Mouse (Mus musculus) heart, embryonic 16.5 days (tissue): ENCODE measurements at regions not wholly inside any gene's neighbourhood (a gene's known extent, or its start where the extent isn't known, plus 50 kb on each side); places are given as distances from the start of the nearest gene placed in this dataset.

Source experiments
- ATAC-seq: fragments of 200-750 bp; cut with Nextera tagmentation; replicated peaks from 2 replicates; pipeline ENCODE4 v1.8.0; 2017; ENCODE audit warnings: moderate number of reproducible peaks; ENCODE audit not compliant: insufficient read depth, low FRiP score; ENCODE audit errors: extremely low read depth
- H3K27ac ChIP-seq: fragments of 300-500 bp; sonication (generic); 2 replicates; pipeline ENCODE4 v1.5.1; 2014; ENCODE audit warnings: mild to moderate bottlenecking, low read length, control low read depth, moderate library complexity
- H3K27me3 ChIP-seq: fragments of 300-500 bp; sonication (generic); 2 replicates; pipeline ENCODE4 v1.6.1; 2014; ENCODE audit warnings: low read length, mixed read lengths; ENCODE audit not compliant: control insufficient read depth, insufficient read depth
- H3K36me3 ChIP-seq: fragments of 300-500 bp; sonication (generic); 2 replicates; pipeline ENCODE4 v1.6.1; 2014; ENCODE audit not compliant: control insufficient read depth, insufficient read depth
- H3K4me1 ChIP-seq: fragments of 300-500 bp; sonication (generic); 2 replicates; pipeline ENCODE4 v1.6.1; 2014; ENCODE audit warnings: low read length, mixed read lengths; ENCODE audit not compliant: control insufficient read depth, insufficient read depth
- H3K4me2 ChIP-seq: fragments of 300-500 bp; sonication (generic); 2 replicates; pipeline ENCODE4 v1.6.1; 2014; ENCODE audit warnings: low read depth, mild to moderate bottlenecking, control low read depth, low read length
- H3K4me3 ChIP-seq: fragments of 300-500 bp; sonication (generic); 2 replicates; pipeline ENCODE4 v1.5.1; 2014; ENCODE audit warnings: mild to moderate bottlenecking, control low read depth, low read length
- H3K9ac ChIP-seq: fragments of 300-500 bp; sonication (generic); 2 replicates; pipeline ENCODE4 v1.6.1; 2014; ENCODE audit warnings: low read length, control low read depth
- H3K9me3 ChIP-seq: fragments of 300-500 bp; sonication (generic); replicated peaks from 2 replicates; pipeline ENCODE4 v1.6.1; 2016; ENCODE audit warnings: low read length; ENCODE audit not compliant: control insufficient read depth
- WGBS: fragments of 180-500 bp; shearing (Covaris S2); extraction: QIAGEN DNeasy Blood & Tissue Kit; methylation state at CpG from one replicate; pipeline ENCODE4 v1.1.7; 2014; 5-methylcytosine and 5-hydroxymethylcytosine counted together

DNA sequence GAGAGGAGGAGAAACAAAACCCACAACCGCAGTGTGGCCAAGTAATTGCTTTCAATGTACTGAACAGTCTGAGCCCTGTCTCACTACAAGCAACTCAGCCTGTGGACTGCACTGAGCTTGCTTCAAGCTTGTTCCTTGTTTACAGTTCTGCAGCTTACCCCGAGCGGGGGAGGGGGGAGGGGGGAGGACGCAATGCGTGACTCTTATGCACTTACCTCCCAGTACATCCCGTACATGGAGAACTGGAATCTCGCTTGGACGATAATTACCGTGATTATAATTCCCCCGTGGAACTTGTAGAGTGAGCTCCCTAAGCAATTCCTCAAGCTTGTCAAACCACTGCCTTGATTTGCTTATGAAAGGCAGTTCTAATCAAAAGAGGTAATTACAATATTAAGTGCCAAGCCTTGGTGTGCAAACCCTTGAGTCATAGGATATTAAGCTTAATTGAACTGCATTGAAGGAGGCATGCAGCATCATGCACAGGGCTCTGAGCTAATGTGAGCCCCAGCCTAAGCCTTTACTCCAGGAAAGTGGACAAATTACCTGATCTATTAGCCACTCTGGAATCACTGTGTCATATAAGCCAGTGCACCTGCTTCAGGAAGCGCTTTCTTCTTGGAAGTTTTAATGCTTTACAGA, 397.0 kb upstream of the Klf4 start:
- Histone ChIP-seq H3K36me3 (no peaks in the 10 kb centered on the region), H3K4me3 (no peak overlapping the region), H3K9ac (no peak overlapping the region), H3K27ac (no peak overlapping the region), H3K9me3 (no peaks in the 10 kb centered on the region), H3K4me2 (no peak overlapping the region), H3K27me3 (no peaks in the 10 kb centered on the region), H3K4me1 (no peaks in the 10 kb centered on the region)
- WGBS, result 57% methylated on average over 11 of the region's 11 CpGs
- no peak for ATAC-seq

DNA sequence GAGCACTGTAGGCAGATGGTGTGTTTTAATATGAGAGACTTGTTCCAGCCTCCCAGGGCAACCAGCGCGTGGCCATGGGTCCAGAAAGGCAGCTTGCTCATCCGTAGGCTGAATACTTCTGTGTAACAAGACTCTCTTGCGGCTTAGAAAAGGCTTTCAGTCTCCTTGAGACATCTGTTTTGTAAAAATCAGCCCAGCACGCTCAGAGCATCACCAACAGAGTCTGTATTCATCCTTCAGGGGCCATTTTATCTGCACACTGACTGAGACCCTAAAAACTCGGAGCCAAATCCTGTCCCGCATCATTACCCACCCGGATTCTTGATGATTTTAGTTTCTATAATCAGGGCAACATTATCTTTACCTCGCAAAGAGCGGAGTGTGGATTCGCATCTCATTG, 396.4 kb upstream of the Klf4 start:
- 80% methylated on average over 11 of the region's 11 CpGs for WGBS
- no peak for ATAC-seq

DNA sequence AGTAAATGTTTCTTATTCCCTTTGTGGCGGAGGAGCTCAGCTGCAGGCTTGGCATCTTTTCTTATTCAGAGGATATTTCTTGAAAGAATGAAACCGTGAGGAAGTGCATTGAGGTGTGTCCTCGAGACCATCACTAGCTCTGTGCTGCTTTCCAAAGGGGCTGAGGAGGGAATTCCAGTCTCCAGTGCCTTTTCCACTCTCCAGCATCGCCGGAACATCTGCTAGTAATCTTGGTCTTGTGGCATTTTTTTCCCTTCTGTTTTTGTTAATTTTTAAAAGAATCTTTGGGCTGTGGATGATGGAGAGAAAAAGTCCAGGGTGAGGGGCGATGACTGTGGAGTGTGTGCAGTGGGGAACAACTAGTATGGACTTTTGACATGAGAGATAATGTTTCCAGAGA, 395.9 kb upstream of the Klf4 start:
- Histone ChIP-seq H3K9ac (no peak overlapping the region), H3K4me1 (no peaks in the 10 kb centered on the region), H3K36me3 (no peaks in the 10 kb centered on the region), H3K27ac (no peak overlapping the region), H3K4me3 (no peak overlapping the region), H3K9me3 (no peaks in the 10 kb centered on the region), H3K4me2 (no peak overlapping the region), H3K27me3 (no peaks in the 10 kb centered on the region)
- WGBS, result 77% methylated on average over 6 of the region's 6 CpGs
- no peak for ATAC-seq

More for the DNA sequence above, 396.4 kb upstream of the Klf4 start:
- no peak overlapping the region for H3K9ac ChIP-seq
- no peaks in the 10 kb centered on the region for H3K36me3 ChIP-seq
- no peaks in the 10 kb centered on the region for H3K9me3 ChIP-seq
- no peak overlapping the region for H3K4me3 ChIP-seq
- H3K4me1 ChIP-seq, result no peaks in the 10 kb centered on the region
- H3K27me3 ChIP-seq, result no peaks in the 10 kb centered on the region
- no peak overlapping the region for H3K27ac ChIP-seq
- H3K4me2 ChIP-seq, result no peak overlapping the region

DNA sequence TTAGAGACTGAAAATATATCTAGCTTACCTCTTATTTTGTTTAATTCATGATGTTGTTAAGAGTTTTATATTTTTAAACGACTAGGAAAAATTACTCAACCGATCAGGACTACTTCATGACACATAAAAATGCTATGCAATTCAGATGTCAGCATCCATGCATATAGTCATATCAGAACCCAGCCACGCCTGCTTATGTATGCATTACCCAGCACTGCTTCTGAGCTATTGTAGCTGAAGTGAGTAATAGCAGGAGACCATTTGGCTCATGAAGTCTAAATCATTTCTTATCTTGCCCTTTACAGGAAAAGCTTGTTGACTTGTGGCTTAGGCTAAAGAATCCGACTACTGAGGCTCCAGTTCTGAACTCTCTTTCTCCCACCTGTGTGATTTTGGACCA, 395.1 kb upstream of the Klf4 start:
- H3K4me1 ChIP-seq, result no peaks in the 10 kb centered on the region
- H3K9ac ChIP-seq, result no peak overlapping the region
- ATAC-seq, result no peak
- no peak overlapping the region for H3K4me3 ChIP-seq
- no peaks in the 10 kb centered on the region for H3K27me3 ChIP-seq
- H3K27ac ChIP-seq, result no peak overlapping the region
- WGBS, result 79% methylated on average over 4 of the region's 4 CpGs
- no peak overlapping the region for H3K4me2 ChIP-seq
- H3K9me3 ChIP-seq, result no peaks in the 10 kb centered on the region
- H3K36me3 ChIP-seq, result no peaks in the 10 kb centered on the region

DNA sequence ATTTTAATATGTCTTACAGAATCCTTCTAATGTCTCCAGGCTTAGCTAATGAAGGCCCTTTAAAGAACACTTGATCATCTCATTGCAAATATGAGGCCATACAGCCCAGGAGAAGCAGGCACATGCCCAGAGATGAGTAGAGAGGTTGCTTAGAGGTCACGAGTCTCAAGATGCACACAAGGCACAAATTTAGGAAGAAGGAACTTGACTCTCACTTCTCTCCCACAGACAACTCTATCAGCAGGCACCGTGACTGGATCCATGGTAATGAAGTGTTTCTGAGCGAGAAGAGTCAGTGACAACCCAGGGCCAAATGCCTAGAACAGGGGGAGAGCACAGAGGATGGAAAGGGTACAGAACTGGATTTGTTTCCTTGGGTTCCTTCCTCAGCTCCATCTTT, 392.7 kb upstream of the Klf4 start:
- Histone ChIP-seq H3K36me3 (no peaks in the 10 kb centered on the region), H3K27ac (no peak overlapping the region), H3K4me1 (no peaks in the 10 kb centered on the region), H3K4me2 (no peak overlapping the region), H3K9ac (no peak overlapping the region), H3K4me3 (no peak overlapping the region), H3K9me3 (no peaks in the 10 kb centered on the region), H3K27me3 (no peaks in the 10 kb centered on the region)
- ATAC-seq, result no peak
- WGBS, result 55% methylated on average over 3 of the region's 3 CpGs

DNA sequence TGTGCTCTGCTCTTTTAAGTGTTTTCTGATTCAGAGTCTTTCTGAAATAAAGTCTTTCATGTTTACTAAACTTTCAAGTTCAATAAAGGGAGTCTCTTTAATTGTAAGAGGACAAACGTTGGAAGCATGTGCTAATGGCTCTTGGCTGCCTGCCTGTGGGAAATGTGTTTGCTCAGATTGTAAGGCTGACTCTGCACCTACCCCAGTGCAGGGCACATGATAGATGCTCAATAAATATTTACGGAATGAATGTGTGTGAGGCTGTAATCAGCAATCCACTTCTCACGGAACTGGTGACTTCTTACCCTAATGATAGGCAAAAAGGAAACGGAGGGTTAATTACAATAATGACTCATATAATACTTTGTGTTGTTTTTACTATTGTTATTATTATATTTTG, 389.0 kb upstream of the Klf4 start:
- H3K4me3 ChIP-seq, result no peak overlapping the region
- no peaks in the 10 kb centered on the region for H3K36me3 ChIP-seq
- 56% methylated on average over 4 of the region's 4 CpGs for WGBS
- no peaks in the 10 kb centered on the region for H3K27me3 ChIP-seq
- no peak for ATAC-seq
- no peaks in the 10 kb centered on the region for H3K4me1 ChIP-seq
- H3K9ac ChIP-seq, result no peak overlapping the region
- H3K4me2 ChIP-seq, result no peak overlapping the region
- no peaks in the 10 kb centered on the region for H3K9me3 ChIP-seq
- no peak overlapping the region for H3K27ac ChIP-seq

DNA sequence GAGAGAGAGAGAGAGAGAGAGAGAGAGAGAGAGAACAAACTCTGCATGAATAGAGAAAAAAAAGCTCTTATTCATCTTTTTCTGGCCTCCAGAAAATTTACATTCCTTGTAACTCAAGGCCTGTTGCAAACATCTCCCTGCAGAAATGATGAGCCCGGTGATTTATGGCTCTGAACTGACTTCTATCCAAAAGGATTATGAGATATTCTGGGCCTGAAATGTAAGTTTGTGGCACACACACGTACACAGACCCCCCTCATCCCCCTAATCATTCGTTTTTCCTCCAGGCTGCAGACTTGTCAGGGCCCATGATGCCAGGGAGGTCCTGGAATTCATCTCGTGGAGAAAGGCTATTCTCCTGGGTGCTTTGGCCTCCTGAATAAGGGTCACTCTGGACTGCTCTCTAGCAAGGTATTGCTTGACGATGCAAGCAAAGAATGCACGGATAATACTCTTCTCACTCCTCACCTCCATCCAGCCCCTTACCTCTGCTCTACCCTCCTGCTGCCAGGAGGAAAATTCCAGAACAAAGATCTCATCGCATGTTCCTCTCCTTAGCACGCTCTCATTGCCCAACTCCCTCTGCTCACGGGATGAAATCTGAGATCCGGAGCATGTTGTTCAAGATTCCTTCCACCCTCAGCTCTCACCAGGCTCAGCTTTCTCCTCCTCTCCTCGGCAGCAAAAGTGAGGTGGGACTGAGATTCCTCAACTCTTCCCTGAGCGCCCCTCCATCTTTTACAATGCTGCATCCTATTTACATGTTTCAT, 362.0 kb upstream of the Klf4 start:
- Histone ChIP-seq H3K27me3 (no peaks in the 10 kb centered on the region), H3K4me1 (no peaks in the 10 kb centered on the region), H3K36me3 (no peaks in the 10 kb centered on the region), H3K9me3 (no peaks in the 10 kb centered on the region), H3K9ac (no peak overlapping the region), H3K4me3 (no peak overlapping the region), H3K27ac (no peak overlapping the region), H3K4me2 (no peak overlapping the region)
- WGBS, result 56% methylated on average over 12 of the region's 12 CpGs
- no peak for ATAC-seq

DNA sequence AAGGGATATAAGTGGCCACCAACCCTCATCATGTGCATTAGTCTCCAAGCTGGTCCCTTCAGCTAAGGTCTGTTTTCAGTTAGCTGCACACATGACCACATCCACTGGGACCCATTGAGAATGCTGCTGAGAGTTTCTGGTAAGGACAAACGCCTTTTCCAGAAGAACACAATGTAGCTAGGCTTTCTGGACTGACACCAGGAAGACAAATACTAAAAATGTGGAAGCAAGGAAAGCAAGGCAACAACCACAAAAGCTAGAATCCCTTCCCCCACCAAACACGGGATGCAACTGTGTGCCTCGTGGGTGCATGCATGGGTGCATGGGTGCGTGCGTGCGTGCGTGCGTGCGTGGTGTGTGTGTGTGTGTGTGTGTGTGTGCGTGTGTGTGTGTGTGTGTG, 359.4 kb upstream of the Klf4 start:
- H3K9me3 ChIP-seq, result no peaks in the 10 kb centered on the region
- no peaks in the 10 kb centered on the region for H3K4me1 ChIP-seq
- H3K36me3 ChIP-seq, result no peaks in the 10 kb centered on the region
- no peak overlapping the region for H3K4me3 ChIP-seq
- H3K4me2 ChIP-seq, result no peak overlapping the region
- no peak overlapping the region for H3K27ac ChIP-seq
- no peak for ATAC-seq
- WGBS, result 89% methylated on average over 10 of the region's 10 CpGs
- H3K27me3 ChIP-seq, result no peaks in the 10 kb centered on the region
- H3K9ac ChIP-seq, result no peak overlapping the region

DNA sequence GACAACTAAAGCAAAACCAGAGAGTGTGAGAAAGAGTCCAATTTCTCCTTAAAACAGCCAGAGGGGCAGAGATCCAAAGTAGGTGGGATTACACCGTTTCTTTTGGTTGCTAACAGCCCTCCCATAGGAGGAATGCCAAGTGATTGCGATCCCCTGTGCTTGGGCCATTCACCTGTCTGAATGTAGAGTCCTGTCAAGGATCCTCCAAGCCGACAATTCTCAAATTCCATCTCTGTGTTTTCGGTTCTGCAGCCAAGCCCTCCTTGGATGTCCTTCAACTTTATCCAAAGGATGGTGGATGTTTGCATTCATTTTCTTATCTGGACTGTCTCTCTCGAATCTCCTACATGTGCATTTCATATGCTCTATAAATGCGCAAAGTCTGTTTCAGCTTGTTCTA, 355.3 kb upstream of the Klf4 start:
- Histone ChIP-seq H3K27ac (no peak overlapping the region), H3K4me3 (no peak overlapping the region), H3K9me3 (no peaks in the 10 kb centered on the region), H3K36me3 (no peaks in the 10 kb centered on the region), H3K9ac (no peak overlapping the region), H3K27me3 (no peaks in the 10 kb centered on the region), H3K4me2 (no peak overlapping the region), H3K4me1 (no peaks in the 10 kb centered on the region)
- ATAC-seq, result no peak
- 63% methylated on average over 6 of the region's 6 CpGs for WGBS
